Mouse (Mus musculus) layer of hippocampus, postnatal 36 days (tissue): ENCODE measurements around the gene Tnfsf12. TPM values are rescaled to one million over a fixed set of nuclear protein-coding genes. Genes with fewer than 3 reads are reported as not detected.

ENCODE experiments used
- DNase-seq, 2 experiments: peaks; one replicate each; pipeline ENCODE4 v3.0.0; 2022
- microRNA-seq, 2 experiments: library from miRNA; unstranded; fragments of <30 nt; microRNA quantifications; one replicate each; pipeline ENCODE4 v1.2.0; 2021
- total RNA-seq, 2 experiments: library from RNA; stranded (reverse); gene quantifications; 2 replicates each; pipeline ENCODE4 v1.2.3; 2021

The Tnfsf12 gene
- total RNA-seq, 2 experiments from 2014 or later = 8.2 to 8.8 TPM

GRCm38 (mm10) chr11:69653399-69653798, 42.2 kb downstream of the Tnfsf12 start:
- no peak for DNase-seq

GRCm38 (mm10) chr11:69645860-69646259, 49.8 kb downstream of the Tnfsf12 start:
- DNase-seq = no peak

Small RNA genes within 50 kb of the gene (microRNA-seq; reads per million reads assigned to microRNA genes)
- gene Mir1934 = 5.9 to 8.1 reads per million in 2 experiments

Other genes starting within 250 kb of the Tnfsf12 start
- gene Dnah2, start 146.7 kb downstream of the Tnfsf12 start, total RNA-seq = 1 to 10 TPM; 5.4 to 5.9 TPM
- gene Efnb3, start 135.6 kb downstream of the Tnfsf12 start, total RNA-seq = 100 to 1,000 TPM; 120 to 121 TPM
- 10 to 100 TPM; 11.8 to 14.3 TPM for gene Wrap53, start 115.6 kb downstream of the Tnfsf12 start, total RNA-seq
- 10 to 100 TPM; 25.4 to 27.4 TPM for gene Trp53, start 115.5 kb downstream of the Tnfsf12 start, total RNA-seq
- gene Atp1b2, start 89.9 kb downstream of the Tnfsf12 start, total RNA-seq = 100 to 1,000 TPM; 400 to 418 TPM
- gene Shbg, start 77.9 kb downstream of the Tnfsf12 start, total RNA-seq = not detected
- gene Sat2, start 73.8 kb downstream of the Tnfsf12 start, total RNA-seq = 10 to 100 TPM; 11.7 to 13.7 TPM
- gene Fxr2, start 62.9 kb downstream of the Tnfsf12 start, total RNA-seq = 100 to 1,000 TPM; 147 to 153 TPM
- not detected for gene Sox15, start 40.5 kb downstream of the Tnfsf12 start, total RNA-seq
- gene Mpdu1, start 33.2 kb downstream of the Tnfsf12 start, total RNA-seq = 10 to 100 TPM; 55.0 to 58.8 TPM
- gene Cd68, start 29.7 kb downstream of the Tnfsf12 start, total RNA-seq = 10 to 100 TPM; 11.9 to 13.5 TPM
- gene Eif4a1, start 23.4 kb downstream of the Tnfsf12 start, total RNA-seq = 100 to 1,000 TPM; 352 to 354 TPM
- 100 to 1,000 TPM; 101 to 122 TPM for gene Senp3, start 13.8 kb downstream of the Tnfsf12 start, total RNA-seq
- gene Tnfsf13, start 10.1 kb downstream of the Tnfsf12 start, total RNA-seq = 1 to 10 TPM; 2.1 to 3.1 TPM
- gene Tnfsfm13, start 249 bp upstream of the Tnfsf12 start, total RNA-seq = 1 to 10 TPM in 1 of 2 experiments, under 1 TPM in 1; 0.90 to 1.2 TPM
- 10 to 100 TPM; 61.2 to 61.3 TPM for gene Polr2a, start 62.8 kb upstream of the Tnfsf12 start, total RNA-seq
- gene Slc35g3, start 66.1 kb upstream of the Tnfsf12 start, total RNA-seq = not detected
- 100 to 1,000 TPM; 116 to 126 TPM for gene Zbtb4, start 70.1 kb upstream of the Tnfsf12 start, total RNA-seq
- gene Chrnb1, start 100.1 kb upstream of the Tnfsf12 start, total RNA-seq = 1 to 10 TPM in 1 of 2 experiments, under 1 TPM in 1; 0.72 to 1.3 TPM
- gene Fgf11, start 106.0 kb upstream of the Tnfsf12 start, total RNA-seq = 10 to 100 TPM; 29.2 to 31.6 TPM
- gene Tmem102, start 109.8 kb upstream of the Tnfsf12 start, total RNA-seq = under 1 TPM in 1 of 2 experiments, not detected in 1; 0.17 TPM
- not detected for gene Gm39566, start 119.4 kb upstream of the Tnfsf12 start, total RNA-seq
- gene Spem2, start 122.6 kb upstream of the Tnfsf12 start, total RNA-seq = not detected
- under 1 TPM; 0.57 to 0.63 TPM for gene Spem1, start 126.3 kb upstream of the Tnfsf12 start, total RNA-seq
- 100 to 1,000 TPM; 192 to 206 TPM for gene Nlgn2, start 141.9 kb upstream of the Tnfsf12 start, total RNA-seq
- 100 to 1,000 TPM; 109 to 128 TPM for gene Tmem256, start 142.7 kb upstream of the Tnfsf12 start, total RNA-seq
- 10 to 100 TPM; 16.3 to 16.6 TPM for gene Plscr3, start 150.5 kb upstream of the Tnfsf12 start, total RNA-seq
- gene Tnk1, start 162.9 kb upstream of the Tnfsf12 start, total RNA-seq = under 1 TPM in 1 of 2 experiments, not detected in 1; 0.18 TPM
- not detected for gene Tmem95, start 182.2 kb upstream of the Tnfsf12 start, total RNA-seq
- 1 to 10 TPM; 1.1 TPM for gene Kctd11, start 185.6 kb upstream of the Tnfsf12 start, total RNA-seq
- gene Acap1, start 199.7 kb upstream of the Tnfsf12 start, total RNA-seq = not detected
- under 1 TPM; 0.46 to 0.95 TPM for gene 2810408A11Rik, start 205.1 kb upstream of the Tnfsf12 start, total RNA-seq
- 100 to 1,000 TPM; 117 to 118 TPM for gene Neurl4, start 205.2 kb upstream of the Tnfsf12 start, total RNA-seq
- gene Gps2, start 218.0 kb upstream of the Tnfsf12 start, total RNA-seq = 10 to 100 TPM; 31.9 to 38.2 TPM
- 100 to 1,000 TPM; 416 to 445 TPM for gene Eif5a, start 226.1 kb upstream of the Tnfsf12 start, total RNA-seq
- gene Ybx2, start 239.9 kb upstream of the Tnfsf12 start, total RNA-seq = 10 to 100 TPM; 10.9 to 11.1 TPM